Mouse (Mus musculus): ENCODE results near the gene 4933425L06Rik.

Gene 4933425L06Rik

DNA sequence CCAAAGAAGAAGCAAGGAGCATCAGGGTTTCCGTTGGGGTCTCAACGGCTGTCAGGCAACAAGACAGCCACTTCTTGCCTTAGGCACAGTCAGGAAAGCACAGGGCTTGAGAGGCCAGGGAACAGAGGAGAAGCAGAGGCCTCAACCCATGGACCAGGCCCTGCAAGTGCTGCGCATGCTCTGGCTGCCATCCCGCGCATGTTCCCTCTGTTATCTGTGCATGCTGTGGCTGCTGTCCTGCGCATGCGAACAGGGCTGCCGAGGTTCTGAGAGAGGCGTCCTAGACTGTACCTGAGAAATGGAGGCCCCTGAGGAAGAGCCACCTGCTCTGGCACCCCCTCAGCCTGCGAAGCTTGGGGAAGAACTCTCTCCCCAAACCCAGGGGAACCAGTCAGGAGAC, at the start of gene 4933425L06Rik:
Gene 4933425L06Rik (plus strand): TSS at position 261 of the 400 bp plus-strand sequence.
- DNase-seq: no peak

GRCm38 (mm10) chr13:105037816-105038215, 44.1 kb upstream of the 4933425L06Rik start:
- DNase-seq: no peak

- no peak for DNase-seq
Observed at GRCm38 (mm10) chr13:105038334-105038733, 43.6 kb upstream of the 4933425L06Rik start.

DNA sequence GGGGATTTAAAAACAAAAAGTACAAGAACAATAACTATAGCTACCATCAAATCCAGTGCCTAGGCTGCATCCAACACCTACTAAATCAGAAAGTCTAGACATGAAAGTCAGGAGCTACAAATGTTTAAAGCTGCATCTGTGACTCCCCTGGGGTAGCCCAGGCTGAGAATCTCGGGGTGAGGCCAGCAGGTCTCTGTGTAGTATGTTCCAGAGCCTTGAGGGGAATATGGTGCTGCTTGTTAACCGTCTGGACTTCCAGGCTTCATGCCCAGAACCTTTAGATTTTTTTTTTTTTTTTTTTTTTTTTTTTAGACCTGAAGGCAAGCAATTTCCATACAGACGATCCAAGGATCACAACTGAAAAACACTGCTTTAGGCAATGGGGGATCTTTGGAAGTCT, 38.0 kb upstream of the 4933425L06Rik start:
- no peak for DNase-seq

DNA sequence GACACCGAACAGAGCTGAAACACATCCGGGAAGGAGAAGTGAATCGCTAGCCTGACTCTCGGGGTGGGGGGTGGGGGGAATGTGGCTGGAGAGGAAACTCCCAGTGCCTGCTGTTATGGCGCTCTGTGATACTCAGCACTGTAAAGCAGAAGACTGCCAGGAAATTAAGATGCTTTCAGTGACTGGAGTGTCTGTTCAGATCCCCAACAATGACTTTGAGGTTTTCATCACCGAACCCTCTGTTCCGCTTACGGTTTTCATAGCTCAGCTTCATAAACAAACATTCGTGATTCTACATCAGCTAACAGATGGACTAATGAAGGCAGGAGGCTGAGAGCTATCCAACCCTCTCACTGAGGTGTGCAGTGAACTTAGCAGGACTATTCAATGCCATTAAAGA, 34.5 kb upstream of the 4933425L06Rik start:
- DNase-seq: no peak

DNA sequence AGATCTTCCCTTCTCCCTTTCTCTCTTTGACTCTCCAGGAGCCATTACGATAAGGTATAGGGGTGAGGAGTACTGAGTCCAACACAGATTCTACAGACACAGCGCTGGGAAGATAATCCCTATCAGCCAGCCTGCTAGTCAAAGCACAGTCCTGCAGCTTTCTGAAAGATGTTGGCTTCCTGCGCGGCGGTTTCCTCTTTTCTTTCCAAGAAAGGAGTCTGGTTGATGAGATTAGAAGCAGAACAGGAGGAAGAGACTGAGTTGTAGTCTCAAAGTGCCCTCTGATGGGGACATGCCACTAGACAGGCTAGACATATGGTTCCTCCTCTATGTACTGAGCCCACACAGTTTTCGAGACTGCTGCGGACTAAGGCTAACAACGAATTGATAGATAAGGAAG, 33.3 kb upstream of the 4933425L06Rik start:
- DNase-seq: no peak

DNA sequence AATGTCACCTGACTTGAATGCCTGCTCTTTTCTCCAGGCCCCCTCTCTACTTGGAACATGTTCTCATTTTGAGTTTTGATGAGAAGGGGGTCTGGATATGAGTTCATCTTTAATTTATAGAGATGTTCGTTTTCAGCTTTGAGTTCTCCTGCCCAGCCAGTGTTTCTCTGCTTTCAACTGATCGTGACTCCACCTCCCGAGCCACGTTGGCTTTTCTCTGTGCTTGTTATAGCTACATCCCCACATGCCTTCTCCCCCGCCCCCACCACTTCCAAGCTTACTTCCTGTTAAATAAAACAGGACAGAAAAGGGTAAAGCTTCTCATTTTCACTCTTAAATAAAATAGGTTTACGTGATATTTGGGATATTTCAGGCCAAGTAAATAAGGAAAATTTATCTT, 30.5 kb upstream of the 4933425L06Rik start:
- DNase-seq: no peak

DNA sequence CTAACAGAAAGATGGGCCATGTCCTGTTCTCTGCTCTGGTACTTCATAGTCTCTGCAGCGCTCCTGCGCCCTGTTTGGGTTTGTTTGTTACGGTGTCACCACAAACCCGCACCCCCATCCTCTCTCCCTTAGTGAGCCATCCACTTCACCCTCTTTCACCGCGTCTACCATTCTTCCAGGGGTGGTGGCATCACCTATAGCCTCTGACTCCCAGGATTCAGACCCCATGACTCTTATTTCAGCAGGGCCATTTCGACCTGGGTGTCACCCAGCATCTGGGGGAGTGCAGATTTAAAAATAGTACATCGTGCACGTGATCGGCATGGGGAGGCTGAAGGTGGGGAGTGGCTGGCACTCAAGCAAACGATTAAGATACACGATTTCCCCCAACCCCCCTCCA, 28.3 kb upstream of the 4933425L06Rik start:
- DNase-seq: no peak

DNA sequence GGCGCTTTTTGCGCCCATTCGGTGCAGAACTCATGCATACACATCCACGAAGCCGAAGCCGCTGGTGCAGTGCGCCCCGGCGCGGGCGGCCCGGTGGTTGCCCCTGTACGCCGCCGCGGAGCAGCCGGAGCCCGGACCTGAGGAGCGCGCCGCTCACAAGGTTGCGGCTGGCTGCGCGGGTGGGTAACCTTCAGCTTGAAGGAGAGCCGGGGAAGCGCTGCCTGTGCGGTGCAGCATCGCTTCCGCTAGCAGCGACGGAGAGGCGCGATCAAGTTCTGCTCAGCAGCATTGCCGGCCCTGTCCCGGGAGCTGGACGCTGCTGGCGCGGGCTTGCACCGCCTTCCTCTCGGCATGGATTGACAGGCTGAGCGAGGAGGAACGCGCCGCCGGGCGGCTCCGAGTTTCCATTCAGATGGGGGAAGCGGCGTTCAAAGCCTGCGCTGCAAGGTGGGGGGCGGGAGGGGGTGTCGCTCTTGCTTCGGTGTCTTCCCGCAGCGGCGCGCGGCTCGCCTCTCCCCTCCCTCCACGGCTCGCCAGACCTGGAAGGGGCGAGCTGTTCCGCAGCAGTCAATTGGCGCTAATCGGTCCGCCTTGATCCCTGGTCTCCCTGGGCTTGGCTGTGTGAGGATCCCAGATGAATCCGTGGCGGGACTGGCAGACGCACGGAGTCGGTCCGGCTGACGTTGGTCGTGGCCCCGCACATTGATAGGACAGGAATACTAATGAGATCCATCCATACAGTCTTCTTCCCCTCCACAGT, 27.6 kb upstream of the 4933425L06Rik start, which contains the start of gene Rgs7bp:
Gene Rgs7bp (minus strand): TSS at position 750 of the 760 bp plus-strand sequence.
- DNase-seq: peak; percentile 60

DNA sequence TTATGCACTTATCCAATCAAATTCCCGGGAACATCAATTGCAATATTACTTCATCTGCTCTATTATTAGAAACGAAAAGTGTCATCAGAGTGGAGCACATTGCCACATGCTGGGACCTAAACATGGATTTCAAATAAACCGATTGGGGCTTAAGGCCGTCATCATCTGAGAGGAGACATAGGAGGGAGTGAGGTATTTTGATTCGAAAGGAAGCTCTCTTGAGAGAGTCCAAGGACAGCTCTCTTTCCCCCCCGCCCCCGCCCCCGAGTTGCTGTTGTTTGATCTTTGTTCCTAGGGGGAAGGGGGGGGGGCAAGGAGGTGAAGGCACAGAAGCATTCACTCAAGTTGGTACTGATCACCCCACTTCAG, 27.0 kb upstream of the 4933425L06Rik start:
- DNase-seq: no peak

DNA sequence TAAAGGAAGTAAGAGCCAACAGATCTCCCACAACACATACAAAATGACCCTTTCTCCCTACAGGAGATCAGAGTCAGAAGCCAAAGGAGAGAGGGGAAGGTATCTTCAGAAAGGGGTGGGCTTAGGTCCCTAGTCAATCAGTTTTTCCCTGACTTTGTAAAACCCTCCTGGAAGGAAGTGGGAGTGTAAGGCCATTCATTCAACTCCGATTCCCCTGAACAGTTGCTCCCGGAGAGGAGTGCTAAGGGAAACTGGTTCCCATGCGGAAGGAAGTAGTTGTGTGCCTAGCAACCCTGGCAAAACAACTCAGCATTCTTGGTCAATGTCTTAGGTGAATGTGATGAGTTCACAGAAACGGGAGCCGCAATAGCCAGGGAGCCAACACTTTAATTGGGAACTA, 26.5 kb upstream of the 4933425L06Rik start:
- peak; percentile 38 for DNase-seq

- no peak for DNase-seq
Observed at GRCm38 (mm10) chr13:105066119-105066518, 15.8 kb upstream of the 4933425L06Rik start.

DNA sequence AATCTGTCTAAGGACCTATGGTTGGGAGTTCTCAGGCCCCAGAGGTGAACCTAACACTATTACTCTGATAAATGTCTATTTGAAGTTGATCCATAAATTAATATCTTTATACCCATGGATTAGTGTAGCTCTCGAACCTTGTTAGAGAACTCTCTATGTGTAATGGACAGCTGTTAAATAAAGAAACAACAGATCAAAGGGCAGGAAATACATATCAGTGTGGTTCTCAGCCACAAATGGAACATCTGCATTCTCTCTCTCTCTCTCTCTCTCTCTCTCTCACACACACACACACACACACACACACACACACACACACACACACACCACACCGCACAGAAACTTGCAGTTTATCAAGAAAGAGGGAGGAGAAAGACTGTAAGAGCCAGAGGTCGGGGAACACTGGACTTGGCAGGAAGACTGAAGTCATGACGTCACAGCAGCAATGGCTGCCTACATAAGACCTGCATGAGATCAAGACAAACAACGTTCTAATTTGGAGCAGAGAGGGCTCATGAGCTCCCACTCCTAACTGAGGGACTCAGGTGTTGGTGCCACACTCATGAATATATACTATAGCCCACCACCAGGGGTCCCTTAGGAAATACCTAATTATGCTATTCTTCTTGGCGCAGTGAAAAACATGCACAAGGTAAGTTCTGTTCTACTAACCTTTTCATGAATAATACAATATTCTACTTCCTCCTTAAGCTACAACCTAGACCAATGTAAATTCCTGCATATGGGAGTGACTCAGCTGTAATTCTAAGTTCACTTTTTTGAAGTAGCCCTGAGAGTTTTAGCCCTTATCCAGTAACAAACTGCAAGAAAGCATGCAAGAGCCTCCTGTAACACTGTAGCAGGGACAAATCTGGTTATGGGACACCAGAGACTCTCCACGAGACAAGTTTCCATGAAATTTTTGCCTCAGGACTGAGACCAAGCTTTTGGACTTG, 14.8 kb upstream of the 4933425L06Rik start:
- DNase-seq: no peak

DNA sequence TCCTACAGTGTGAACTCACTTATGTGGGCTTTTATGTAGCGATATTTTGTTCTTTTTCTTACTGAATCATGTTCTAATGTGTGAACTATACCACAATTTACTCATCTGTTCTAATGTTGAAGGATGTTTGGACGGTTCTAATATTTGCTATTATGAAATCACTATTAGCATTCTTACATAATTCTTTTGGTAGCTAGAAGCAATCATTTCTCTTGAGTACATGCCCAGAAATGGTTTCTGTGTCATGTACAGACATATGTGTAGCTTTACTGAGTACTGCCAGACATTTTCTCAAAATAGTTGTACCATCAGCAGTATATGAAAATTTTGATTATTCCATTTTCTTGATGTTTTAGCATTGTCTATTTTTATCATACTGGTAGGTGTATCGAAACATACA, 7.4 kb downstream of the 4933425L06Rik start:
- no peak for DNase-seq

DNA sequence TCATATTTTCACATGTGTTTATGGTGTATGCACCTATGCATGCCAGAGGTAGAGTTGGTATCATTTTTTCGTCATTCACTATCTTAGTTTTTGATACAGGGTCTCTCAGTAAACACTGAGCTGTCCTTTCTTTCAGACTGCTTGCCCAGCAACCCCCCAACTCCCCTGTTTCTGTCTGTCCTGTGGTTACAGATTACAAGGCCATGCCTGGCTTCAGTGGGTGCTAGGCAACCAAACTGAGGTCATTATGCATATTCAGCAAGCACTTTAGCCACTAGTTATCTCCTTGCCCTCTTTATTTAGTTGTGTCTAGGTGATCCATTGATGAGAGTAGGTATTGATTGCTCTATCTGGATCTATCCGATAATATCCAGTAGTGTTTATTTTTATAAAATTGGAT, 14.4 kb downstream of the 4933425L06Rik start:
- no peak for DNase-seq

DNA sequence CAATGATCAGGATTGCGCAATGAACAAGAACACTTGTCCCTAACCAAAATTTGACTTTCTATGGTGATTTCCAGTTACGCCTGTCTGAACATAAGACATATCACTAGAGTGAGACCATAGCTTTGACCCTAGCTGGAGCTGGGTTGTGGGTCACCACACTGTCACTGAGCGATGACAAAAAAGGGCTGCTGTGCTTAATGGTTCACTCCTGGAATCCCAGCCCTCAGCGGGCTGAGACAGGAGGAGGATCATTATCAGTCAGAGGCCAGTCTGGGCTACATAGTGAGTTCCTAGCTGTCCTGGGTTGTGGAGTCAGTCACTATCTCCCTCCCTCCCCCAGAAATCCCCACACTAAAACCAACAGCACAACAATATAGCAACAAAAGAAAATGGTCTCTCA, 18.8 kb downstream of the 4933425L06Rik start:
- DNase-seq: no peak

- DNase-seq: no peak
Observed at GRCm38 (mm10) chr13:105104385-105104784, 22.5 kb downstream of the 4933425L06Rik start.

- DNase-seq: no peak
Observed at GRCm38 (mm10) chr13:105111599-105111998, 29.7 kb downstream of the 4933425L06Rik start.

GRCm38 (mm10) chr13:105121617-105122016, 39.7 kb downstream of the 4933425L06Rik start:
- DNase-seq: no peak

DNA sequence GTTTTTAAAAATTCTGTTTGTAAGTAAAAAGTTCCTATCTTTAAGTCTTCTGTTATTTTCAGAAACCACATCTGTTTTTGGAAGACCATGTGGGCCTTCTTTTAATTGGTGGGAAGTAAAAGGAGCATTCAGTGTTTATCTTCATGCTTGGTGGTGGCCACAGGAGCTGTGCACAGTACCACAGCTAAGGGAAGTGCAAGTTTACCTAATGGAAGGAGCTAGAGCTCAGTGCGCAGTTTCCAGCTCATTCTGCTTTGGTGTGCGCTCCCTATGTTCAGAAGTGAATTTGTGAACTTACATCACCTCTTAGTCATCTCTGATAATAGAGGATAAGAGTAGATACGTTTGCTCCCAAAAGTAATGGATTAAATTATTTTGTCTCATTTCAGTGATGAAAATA, 40.2 kb downstream of the 4933425L06Rik start:
- DNase-seq: no peak

- no peak for DNase-seq
Observed at GRCm38 (mm10) chr13:105130080-105130479, 48.2 kb downstream of the 4933425L06Rik start.

DNA sequence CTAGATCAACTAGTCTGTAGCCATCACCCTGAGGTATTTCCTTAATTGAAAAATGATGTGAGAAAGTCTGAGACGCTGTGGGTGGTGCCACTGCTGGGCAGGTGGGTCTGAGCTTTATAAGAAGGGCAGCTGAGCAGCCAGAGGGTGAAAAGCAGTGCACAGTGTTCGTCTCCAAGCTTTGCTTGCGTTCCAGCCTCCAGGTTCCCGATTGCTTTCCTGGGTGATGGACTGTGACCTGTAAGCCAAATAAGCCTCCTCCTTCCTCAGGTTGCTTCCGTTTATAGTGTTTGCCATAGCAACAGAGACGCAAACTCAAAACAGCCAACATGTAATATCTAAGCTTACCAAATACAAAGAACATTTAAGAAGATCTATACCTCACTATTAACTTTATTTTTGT, 50.4 kb downstream of the 4933425L06Rik start:
- DNase-seq: no peak

DNA sequence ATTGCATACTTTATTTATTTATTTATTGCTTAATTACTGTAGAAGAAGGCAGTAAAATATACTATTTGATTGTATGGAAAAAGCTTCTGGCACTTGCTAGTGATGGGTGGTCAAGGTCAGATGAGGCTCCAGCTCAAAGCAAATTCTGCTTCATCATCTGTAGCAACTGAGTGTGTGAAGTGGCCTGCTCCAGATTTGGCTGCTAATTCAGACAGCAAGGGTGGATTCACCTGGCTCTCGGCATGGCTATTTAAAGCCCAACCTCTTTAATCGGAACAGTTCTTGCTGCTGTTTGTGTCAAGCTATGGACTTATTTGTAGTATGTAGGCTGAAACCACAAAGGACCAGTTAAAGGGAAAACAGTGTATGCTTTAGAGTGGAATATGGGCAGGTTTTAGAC, 50.9 kb downstream of the 4933425L06Rik start:
- DNase-seq: no peak

DNA sequence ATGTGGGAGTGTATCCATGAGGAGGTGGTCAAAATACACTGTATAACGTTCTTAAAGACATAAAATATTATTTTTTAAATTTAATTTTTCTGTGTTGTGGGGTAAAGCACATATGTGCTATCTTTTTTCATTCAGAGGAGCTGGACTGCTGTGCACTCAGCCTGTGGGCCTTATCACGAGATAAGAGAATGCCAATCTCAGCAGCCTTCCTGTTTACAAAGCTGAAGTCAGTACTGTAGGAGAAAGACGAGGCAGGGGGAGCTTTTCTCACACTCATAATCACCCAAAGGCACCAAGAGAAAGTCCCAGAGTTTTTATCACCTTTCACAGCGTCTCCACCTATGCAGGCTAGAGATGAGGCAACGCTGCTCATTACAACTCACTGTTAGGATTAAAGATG, 52.5 kb downstream of the 4933425L06Rik start:
- DNase-seq: no peak
